Mouse (Mus musculus) intestine, embryonic 16.5 days (tissue): ENCODE results near the gene Ramp1. TPM values are rescaled to one million over a fixed set of nuclear protein-coding genes. Genes with fewer than 3 reads are reported as not detected.

Experiments used
- ATAC-seq: fragments of 200-750 bp; cut with Nextera tagmentation; 2 replicates; pipeline ENCODE4 v1.8.0; 2017; ENCODE audit warnings: moderate TSS enrichment, moderate library complexity
- H3K27ac ChIP-seq: fragments of 300-500 bp; sonication (generic); 2 replicates; pipeline ENCODE4 v1.5.1; 2014; ENCODE audit warnings: mild to moderate bottlenecking, low read length
- H3K27me3 ChIP-seq: fragments of 300-500 bp; sonication (generic); replicated peaks from 2 replicates; pipeline ENCODE4 v1.6.1; 2014; ENCODE audit warnings: low read length, control low read depth, mixed read lengths; ENCODE audit not compliant: control insufficient read depth, insufficient read depth
- H3K36me3 ChIP-seq: fragments of 300-500 bp; sonication (generic); 2 replicates; pipeline ENCODE4 v1.6.1; 2014; ENCODE audit warnings: low read length, control low read depth; ENCODE audit not compliant: control insufficient read depth, insufficient read depth
- H3K4me1 ChIP-seq: fragments of 300-500 bp; sonication (generic); 2 replicates; pipeline ENCODE4 v1.6.1; 2014; ENCODE audit warnings: low read length, control low read depth, mixed read lengths; ENCODE audit not compliant: control insufficient read depth, insufficient read depth
- H3K4me2 ChIP-seq: fragments of 300-500 bp; sonication (generic); 2 replicates; pipeline ENCODE4 v1.6.1; 2014; ENCODE audit warnings: low read depth, low read length, control low read depth
- H3K4me3 ChIP-seq: fragments of 300-500 bp; sonication (generic); 2 replicates; pipeline ENCODE4 v1.5.1; 2014; ENCODE audit warnings: mild to moderate bottlenecking, low read length
- H3K9ac ChIP-seq: fragments of 300-500 bp; sonication (generic); 2 replicates; pipeline ENCODE4 v1.6.1; 2014; ENCODE audit warnings: low read depth, low read length
- H3K9me3 ChIP-seq: fragments of 300-500 bp; sonication (generic); 2 replicates; pipeline ENCODE4 v1.6.1; 2016; ENCODE audit warnings: low read length, control low read depth; ENCODE audit not compliant: control insufficient read depth
- WGBS: fragments of 180-500 bp; shearing (Covaris S2); extraction: QIAGEN DNeasy Blood & Tissue Kit; methylation state at CpG from one replicate; pipeline ENCODE4 v1.1.7; 2014; 5-methylcytosine and 5-hydroxymethylcytosine counted together
- polyA plus RNA-seq: library from polyadenylated mRNA; unstranded; fragments of >200 nt; fragmentation: Nextera tagmentation; extraction: Ambion mirVana; gene quantifications from 2 replicates; pipeline ENCODE4 v1.2.1, GENCODE M21; 2015

Ramp1 gene
- polyA plus RNA-seq, 1 experiment from 2014 or later: 11.9 TPM

DNA sequence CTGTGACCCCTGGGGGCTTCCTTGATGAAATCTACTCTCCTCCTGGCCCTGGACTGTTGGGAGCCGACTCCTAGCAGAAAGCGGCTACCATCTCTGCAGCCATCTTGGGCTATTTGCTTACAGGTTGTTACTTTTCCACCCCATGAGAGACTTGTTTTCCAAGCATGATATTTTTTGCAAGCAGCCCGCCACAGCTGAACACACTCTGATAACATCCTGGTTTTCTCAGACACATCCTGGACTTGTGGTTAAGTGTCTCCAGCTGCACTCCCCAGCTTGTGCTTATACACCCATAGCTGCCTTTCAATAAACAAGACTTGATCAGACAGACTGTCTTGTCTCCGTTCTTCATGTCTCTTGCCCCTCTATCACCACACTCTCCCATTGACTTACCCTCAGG lies 61.6 kb downstream of the Ramp1 start:
- H3K9ac ChIP-seq: no peak overlapping the region
- 69% methylated on average over 4 of the region's 4 CpGs for WGBS
- no peaks in the 10 kb centered on the region for H3K36me3 ChIP-seq
- peak; percentile 11; the same call in 1 of the 2 replicates for ATAC-seq
- no peak overlapping the region for H3K4me2 ChIP-seq
- H3K27ac ChIP-seq: no peak overlapping the region
- peaks cover 4% of the 10 kb centered on the region; the same call in 1 of the 2 replicates for H3K4me1 ChIP-seq
- H3K4me3 ChIP-seq: no peak overlapping the region
- H3K27me3 ChIP-seq: no peaks in the 10 kb centered on the region
- no peaks in the 10 kb centered on the region for H3K9me3 ChIP-seq

DNA sequence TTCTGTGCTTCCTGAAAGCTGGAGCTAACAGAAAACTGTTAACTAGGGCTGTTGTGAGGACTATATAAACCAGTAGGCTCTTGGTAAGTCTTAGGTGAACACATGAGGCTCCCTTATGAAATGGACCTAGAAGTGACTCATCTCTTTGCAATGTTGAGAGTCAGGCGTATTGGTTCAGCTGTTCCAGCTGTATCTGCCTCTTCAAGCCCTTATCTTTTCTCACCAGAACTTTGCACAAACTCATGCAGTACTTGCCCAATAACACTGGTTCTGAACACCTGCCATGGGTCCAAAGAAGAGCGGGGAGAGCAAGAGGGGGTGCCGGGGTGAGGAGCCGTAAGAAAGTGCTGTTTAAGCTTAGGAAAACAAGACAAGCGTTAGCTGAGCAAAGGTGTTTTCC lies 68.6 kb downstream of the Ramp1 start:
- Histone ChIP-seq H3K27ac (peak overlapping the region; percentile 46; the same call in 1 of the 2 replicates), H3K4me3 (no peak overlapping the region), H3K36me3 (no peaks in the 10 kb centered on the region), H3K4me2 (no peak overlapping the region), H3K27me3 (no peaks in the 10 kb centered on the region), H3K9ac (no peak overlapping the region), H3K9me3 (no peaks in the 10 kb centered on the region), H3K4me1 (peaks cover 20% of the 10 kb centered on the region)
- peak; percentile 50 for ATAC-seq
- 74% methylated on average over 5 of the region's 5 CpGs for WGBS

DNA sequence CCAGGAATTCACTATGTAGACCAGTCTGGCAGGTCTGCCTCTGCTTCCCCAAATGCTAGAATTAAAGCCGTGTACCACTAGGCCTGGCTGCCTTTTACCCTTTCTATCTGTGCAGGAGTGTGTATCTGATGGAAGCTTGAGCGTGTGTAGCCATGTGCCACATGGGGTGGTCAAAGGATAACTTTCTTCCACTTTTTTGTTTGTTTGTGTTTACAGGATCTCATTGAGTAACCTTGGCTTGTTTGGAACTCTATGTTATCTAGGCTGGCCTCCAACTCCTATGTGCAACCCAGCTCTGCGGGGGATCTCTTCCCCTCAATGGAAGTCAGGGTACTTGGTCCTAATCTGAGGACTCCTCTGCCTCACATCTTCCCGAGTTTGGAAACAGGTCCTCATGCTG lies 69.3 kb downstream of the Ramp1 start:
- H3K4me2 ChIP-seq: peak overlapping the region; percentile 82; the same call in 1 of the 2 replicates
- H3K27ac ChIP-seq: 0 out of 2 replicates have a peak overlapping the region, but pooled peaks have one; percentile 45
- H3K27me3 ChIP-seq: no peaks in the 10 kb centered on the region
- H3K9ac ChIP-seq: no peak overlapping the region
- H3K9me3 ChIP-seq: no peaks in the 10 kb centered on the region
- WGBS: 50% methylated on average over 4 of the region's 4 CpGs
- peaks cover 25% of the 10 kb centered on the region for H3K4me1 ChIP-seq
- no peak for ATAC-seq
- no peak overlapping the region for H3K4me3 ChIP-seq
- no peaks in the 10 kb centered on the region for H3K36me3 ChIP-seq

GRCm38 (mm10) chr1:91249564-91250414 lies 70.2 kb downstream of the Ramp1 start, which contains the start of gene Ube2f:
Gene Ube2f, plus strand, starts transcription at chr1:91250304.
- peak within 1 kb of the TSS; percentile 82 for H3K4me2 ChIP-seq
- peak within 1 kb of the TSS; percentile 99 for H3K4me3 ChIP-seq
- no peaks in the 10 kb centered on the region for H3K27me3 ChIP-seq
- peaks cover 25% of the 10 kb centered on the region for H3K4me1 ChIP-seq
- peak within 1 kb of the TSS; percentile 84 for H3K27ac ChIP-seq
- ATAC-seq: peak; percentile 98
- no peaks in the 10 kb centered on the region for H3K36me3 ChIP-seq
- no peaks in the 10 kb centered on the region for H3K9me3 ChIP-seq
- H3K9ac ChIP-seq: peak within 1 kb of the TSS; percentile 97
- WGBS: under 1% methylated on average over 43 of the region's 43 CpGs

GRCm38 (mm10) chr1:91250415-91251147 lies 71.0 kb downstream of the Ramp1 start:
- peak overlapping the region; percentile 70 for H3K4me2 ChIP-seq
- WGBS: under 1% methylated on average over 54 of the region's 70 CpGs
- peak overlapping the region; percentile 97 for H3K9ac ChIP-seq
- peak overlapping the region; percentile 99 for H3K4me3 ChIP-seq
- H3K27ac ChIP-seq: peak overlapping the region; percentile 84
- peak; percentile 40 for ATAC-seq
- H3K9me3 ChIP-seq: no peaks in the 10 kb centered on the region
- H3K4me1 ChIP-seq: peaks cover 25% of the 10 kb centered on the region
- no peaks in the 10 kb centered on the region for H3K36me3 ChIP-seq
- no peaks in the 10 kb centered on the region for H3K27me3 ChIP-seq

DNA sequence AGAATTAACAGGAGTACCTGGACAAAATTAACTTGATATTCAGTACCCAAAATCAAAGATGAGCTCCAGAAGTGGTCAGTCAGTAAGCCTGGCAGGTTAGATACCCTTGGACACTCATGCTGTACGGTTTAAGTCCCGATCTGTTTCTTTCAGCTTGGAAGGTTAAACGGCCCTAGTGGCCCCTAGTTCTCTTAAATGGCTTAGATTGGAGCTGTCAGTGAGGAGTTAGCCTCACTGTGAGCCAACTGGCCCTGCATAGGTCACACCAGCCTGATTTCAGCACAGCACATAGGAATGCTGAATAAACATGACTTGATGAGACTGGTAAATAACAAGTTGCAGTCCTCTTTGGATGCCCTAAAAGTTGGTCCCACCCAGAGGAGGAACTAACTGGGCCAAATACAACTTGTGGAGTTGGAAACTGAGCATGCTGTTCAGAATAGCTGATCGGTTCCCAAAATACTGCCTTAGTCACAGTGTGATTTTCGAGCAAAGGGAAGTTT lies 71.6 kb downstream of the Ramp1 start:
- no peaks in the 10 kb centered on the region for H3K9me3 ChIP-seq
- H3K9ac ChIP-seq: peak overlapping the region; percentile 97
- H3K4me1 ChIP-seq: peaks cover 25% of the 10 kb centered on the region
- no peaks in the 10 kb centered on the region for H3K36me3 ChIP-seq
- peak overlapping the region; percentile 99 for H3K4me3 ChIP-seq
- no peak overlapping the region for H3K27ac ChIP-seq
- H3K4me2 ChIP-seq: peak overlapping the region; percentile 70
- WGBS: 44% methylated on average over 5 of the region's 5 CpGs
- no peaks in the 10 kb centered on the region for H3K27me3 ChIP-seq
- ATAC-seq: no peak

GRCm38 (mm10) chr1:91251927-91252326 lies 72.3 kb downstream of the Ramp1 start:
- Histone ChIP-seq H3K36me3 (no peaks in the 10 kb centered on the region), H3K4me3 (no peak overlapping the region), H3K9ac (no peak overlapping the region), H3K27ac (no peak overlapping the region), H3K27me3 (no peaks in the 10 kb centered on the region), H3K9me3 (no peaks in the 10 kb centered on the region), H3K4me2 (peak overlapping the region; percentile 70), H3K4me1 (peaks cover 26% of the 10 kb centered on the region)
- 56% methylated on average over 8 of the region's 8 CpGs for WGBS
- ATAC-seq: no peak

- no peak for ATAC-seq
- Histone ChIP-seq H3K4me2 (no peak overlapping the region), H3K4me3 (no peak overlapping the region), H3K27ac (no peak overlapping the region), H3K9me3 (no peaks in the 10 kb centered on the region), H3K9ac (no peak overlapping the region), H3K4me1 (peaks cover 8% of the 10 kb centered on the region; the same call in 1 of the 2 replicates), H3K36me3 (no peaks in the 10 kb centered on the region), H3K27me3 (no peaks in the 10 kb centered on the region)
Observed at GRCm38 (mm10) chr1:91257918-91258317, 78.3 kb downstream of the Ramp1 start.

DNA sequence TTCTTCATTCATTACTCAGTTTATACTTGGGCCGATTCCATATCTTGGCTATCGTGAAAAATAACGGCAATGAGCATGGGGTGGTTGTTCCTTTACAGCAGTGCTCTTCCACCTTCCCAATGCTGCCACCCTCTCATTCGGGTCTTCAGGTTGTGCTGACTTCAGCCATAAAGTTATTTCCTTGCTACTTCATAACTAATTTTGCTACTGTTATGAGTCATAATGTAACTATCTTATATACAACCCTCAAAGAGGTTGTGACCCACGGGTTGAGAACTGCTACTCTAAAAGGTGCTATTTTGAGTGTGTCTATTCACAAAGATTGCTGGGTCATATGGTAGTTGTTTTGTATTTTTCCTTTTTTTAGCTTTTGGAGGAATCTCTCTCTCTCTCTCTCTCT lies 80.2 kb downstream of the Ramp1 start:
- no peak overlapping the region for H3K27ac ChIP-seq
- H3K27me3 ChIP-seq: no peaks in the 10 kb centered on the region
- H3K4me1 ChIP-seq: 0 out of 2 replicates have a peak, but pooled peaks cover 3% of the 10 kb centered on the region
- no peak for ATAC-seq
- no peaks in the 10 kb centered on the region for H3K36me3 ChIP-seq
- 85% methylated on average over 5 of the region's 5 CpGs for WGBS
- H3K4me3 ChIP-seq: no peak overlapping the region
- H3K9me3 ChIP-seq: no peaks in the 10 kb centered on the region
- no peak overlapping the region for H3K4me2 ChIP-seq
- no peak overlapping the region for H3K9ac ChIP-seq
